Mouse (Mus musculus) neural tube, embryonic 12.5 days (tissue): Measurements from ENCODE around the gene Sept5. TPM values are rescaled to one million over a fixed set of nuclear protein-coding genes. Genes with fewer than 3 reads are reported as not detected.

Source experiments
- ATAC-seq: fragments of 200-750 bp; cut with Nextera tagmentation; 2 replicates; pipeline ENCODE4 v1.8.0; 2017; ENCODE audit warnings: low read depth, mild to moderate bottlenecking, moderate TSS enrichment, moderate library complexity; ENCODE audit not compliant: low FRiP score
- H3K27ac ChIP-seq: fragments of 300-500 bp; sonication (generic); 2 replicates; pipeline ENCODE4 v1.5.1; 2016
- H3K27me3 ChIP-seq: fragments of 300-500 bp; sonication (generic); replicated peaks from 2 replicates; pipeline ENCODE4 v1.6.1; 2016; ENCODE audit warnings: mild to moderate bottlenecking
- H3K36me3 ChIP-seq: fragments of 300-500 bp; sonication (generic); 2 replicates; pipeline ENCODE4 v1.6.1; 2016; ENCODE audit warnings: mild to moderate bottlenecking
- H3K4me1 ChIP-seq: fragments of 300-500 bp; sonication (generic); 2 replicates; pipeline ENCODE4 v1.6.1; 2016
- H3K4me2 ChIP-seq: fragments of 300-500 bp; sonication (generic); replicated peaks from 2 replicates; pipeline ENCODE4 v1.6.1; 2016; ENCODE audit warnings: mild to moderate bottlenecking
- H3K4me3 ChIP-seq: fragments of 300-500 bp; sonication (generic); 2 replicates; pipeline ENCODE4 v1.5.1; 2016
- H3K9ac ChIP-seq: fragments of 300-500 bp; sonication (generic); 2 replicates; pipeline ENCODE4 v1.6.1; 2016; ENCODE audit warnings: mild to moderate bottlenecking
- H3K9me3 ChIP-seq: fragments of 300-500 bp; sonication (generic); 2 replicates; pipeline ENCODE4 v1.6.1; 2016; ENCODE audit warnings: mild to moderate bottlenecking
- WGBS: fragments of 180-500 bp; shearing (Covaris S2); methylation state at CpG from one replicate; pipeline ENCODE4 v1.1.7; 2016; 5-methylcytosine and 5-hydroxymethylcytosine counted together
- polyA plus RNA-seq: library from polyadenylated mRNA; unstranded; fragments of >200 nt; fragmentation: Nextera tagmentation; extraction: Ambion mirVana; gene quantifications from 2 replicates; pipeline ENCODE4 v1.2.1, GENCODE M21; 2016

Gene Sept5
- polyA plus RNA-seq, 1 experiment from 2014 or later: 125 TPM

GRCm38 (mm10) chr16:18598006-18598405, 31.7 kb downstream of the Sept5 start:
- Histone ChIP-seq H3K9ac (no peak overlapping the region), H3K27me3 (peaks cover 34% of the 10 kb centered on the region)

GRCm38 (mm10) chr16:18596255-18596654, 33.5 kb downstream of the Sept5 start:
- H3K4me3 ChIP-seq: no peak overlapping the region
- no peak overlapping the region for H3K9ac ChIP-seq
- H3K36me3 ChIP-seq: no peaks in the 10 kb centered on the region
- peaks cover 5% of the 10 kb centered on the region; the same call in 1 of the 2 replicates for H3K4me1 ChIP-seq
- H3K9me3 ChIP-seq: no peaks in the 10 kb centered on the region
- WGBS: 53% methylated on average over 5 of the region's 5 CpGs
- no peak for ATAC-seq
- no peak overlapping the region for H3K27ac ChIP-seq
- peaks cover 49% of the 10 kb centered on the region for H3K27me3 ChIP-seq
- H3K4me2 ChIP-seq: no peak overlapping the region

More at GRCm38 (mm10) chr16:18598006-18598405, 31.7 kb downstream of the Sept5 start:
- ATAC-seq: no peak
- no peaks in the 10 kb centered on the region for H3K36me3 ChIP-seq
- no peaks in the 10 kb centered on the region for H3K9me3 ChIP-seq
- WGBS: 86% methylated on average over 3 of the region's 3 CpGs
- H3K4me1 ChIP-seq: no peaks in the 10 kb centered on the region
- H3K27ac ChIP-seq: no peak overlapping the region
- no peak overlapping the region for H3K4me3 ChIP-seq
- no peak overlapping the region for H3K4me2 ChIP-seq

- Histone ChIP-seq H3K9ac (no peak overlapping the region), H3K4me3 (no peak overlapping the region), H3K4me1 (peaks cover 12% of the 10 kb centered on the region), H3K36me3 (no peaks in the 10 kb centered on the region), H3K27ac (no peak overlapping the region), H3K4me2 (no peak overlapping the region), H3K9me3 (no peaks in the 10 kb centered on the region), H3K27me3 (peaks cover 69% of the 10 kb centered on the region)
- WGBS: 77% methylated on average over 2 of the region's 2 CpGs
- ATAC-seq: no peak
Observed at GRCm38 (mm10) chr16:18593930-18594329, 35.8 kb downstream of the Sept5 start.

- under 1% methylated on average over 59 of the region's 59 CpGs for WGBS
Observed at GRCm38 (mm10) chr16:18591047-18592018, 38.4 kb downstream of the Sept5 start.

GRCm38 (mm10) chr16:18589804-18590790, 39.7 kb downstream of the Sept5 start, which contains the start of gene Tbx1:
TSS of gene Tbx1 (minus strand) at chr16:18590671.
- Histone ChIP-seq H3K9me3 (no peaks in the 10 kb centered on the region), H3K4me2 (peak within 1 kb of the TSS; percentile 48), H3K27me3 (peaks cover 91% of the 10 kb centered on the region), H3K4me3 (peak within 1 kb of the TSS; percentile 12; the same call in 1 of the 2 replicates), H3K4me1 (peaks cover 24% of the 10 kb centered on the region), H3K9ac (no peak within 1 kb of the TSS), H3K36me3 (no peaks in the 10 kb centered on the region), H3K27ac (no peak within 1 kb of the TSS)
- no peak for ATAC-seq
- 2% methylated on average over 48 of the region's 48 CpGs for WGBS

More at GRCm38 (mm10) chr16:18591047-18592018, 38.4 kb downstream of the Sept5 start:
- Histone ChIP-seq H3K27me3 (peaks cover 86% of the 10 kb centered on the region), H3K27ac (no peak overlapping the region), H3K36me3 (no peaks in the 10 kb centered on the region), H3K9me3 (no peaks in the 10 kb centered on the region), H3K4me1 (peaks cover 22% of the 10 kb centered on the region), H3K4me2 (peak overlapping the region; percentile 45), H3K9ac (no peak overlapping the region), H3K4me3 (0 out of 2 replicates have a peak overlapping the region, but pooled peaks have one; percentile 11)
- ATAC-seq: 0 out of 2 replicates have a peak, but pooled peaks have one; percentile 17

- ATAC-seq: no peak
- H3K36me3 ChIP-seq: no peaks in the 10 kb centered on the region
- H3K9ac ChIP-seq: no peak overlapping the region
- WGBS: 7% methylated on average over 9 of the region's 9 CpGs
- no peak overlapping the region; the same call in 1 of the 2 replicates for H3K4me3 ChIP-seq
- H3K27ac ChIP-seq: no peak overlapping the region
- H3K9me3 ChIP-seq: no peaks in the 10 kb centered on the region
- peaks cover 93% of the 10 kb centered on the region for H3K27me3 ChIP-seq
- peak overlapping the region; percentile 46; the same call in 1 of the 2 replicates for H3K4me2 ChIP-seq
- H3K4me1 ChIP-seq: peaks cover 24% of the 10 kb centered on the region
Observed at GRCm38 (mm10) chr16:18589080-18589621, 40.6 kb downstream of the Sept5 start.

GRCm38 (mm10) chr16:18588738-18589055, 41.1 kb downstream of the Sept5 start:
- under 1% methylated on average over 31 of the region's 31 CpGs for WGBS
- Histone ChIP-seq H3K4me3 (peak overlapping the region; percentile 7; the same call in 1 of the 2 replicates), H3K27me3 (peaks cover 96% of the 10 kb centered on the region), H3K27ac (no peak overlapping the region), H3K36me3 (no peaks in the 10 kb centered on the region), H3K4me1 (peaks cover 24% of the 10 kb centered on the region), H3K9me3 (no peaks in the 10 kb centered on the region), H3K4me2 (peak overlapping the region; percentile 46; the same call in 1 of the 2 replicates), H3K9ac (no peak overlapping the region)
- no peak for ATAC-seq

- under 1% methylated on average over 57 of the region's 57 CpGs for WGBS
- Histone ChIP-seq H3K36me3 (no peaks in the 10 kb centered on the region), H3K4me3 (peak overlapping the region; percentile 27), H3K27ac (no peak overlapping the region), H3K9me3 (no peaks in the 10 kb centered on the region), H3K27me3 (peaks cover 96% of the 10 kb centered on the region), H3K9ac (0 out of 2 replicates have a peak overlapping the region, but pooled peaks have one; percentile 29), H3K4me2 (peak overlapping the region; percentile 46), H3K4me1 (peaks cover 24% of the 10 kb centered on the region)
- no peak for ATAC-seq
Observed at GRCm38 (mm10) chr16:18587847-18588737, 41.7 kb downstream of the Sept5 start.

GRCm38 (mm10) chr16:18586906-18587546, 42.7 kb downstream of the Sept5 start:
- no peak for ATAC-seq
- no peaks in the 10 kb centered on the region for H3K9me3 ChIP-seq
- H3K9ac ChIP-seq: 0 out of 2 replicates have a peak overlapping the region, but pooled peaks have one; percentile 42
- H3K27ac ChIP-seq: no peak overlapping the region
- H3K4me3 ChIP-seq: peak overlapping the region; percentile 37
- H3K4me2 ChIP-seq: peak overlapping the region; percentile 64
- H3K27me3 ChIP-seq: peaks cover 99% of the 10 kb centered on the region
- H3K4me1 ChIP-seq: peaks cover 32% of the 10 kb centered on the region
- no peaks in the 10 kb centered on the region for H3K36me3 ChIP-seq
- WGBS: 2% methylated on average over 41 of the region's 62 CpGs

GRCm38 (mm10) chr16:18586076-18586905, 43.5 kb downstream of the Sept5 start:
- H3K4me1 ChIP-seq: peaks cover 35% of the 10 kb centered on the region
- 1% methylated on average over 83 of the region's 83 CpGs for WGBS
- H3K4me2 ChIP-seq: peak overlapping the region; percentile 64

More at GRCm38 (mm10) chr16:18586076-18586905, 43.5 kb downstream of the Sept5 start:
- Histone ChIP-seq H3K4me3 (peak overlapping the region; percentile 37), H3K36me3 (no peaks in the 10 kb centered on the region), H3K9me3 (no peaks in the 10 kb centered on the region), H3K9ac (0 out of 2 replicates have a peak overlapping the region, but pooled peaks have one; percentile 42), H3K27me3 (peaks cover 99% of the 10 kb centered on the region), H3K27ac (no peak overlapping the region)
- no peak for ATAC-seq
